Mouse (Mus musculus) telencephalon, adult 2 months (tissue): ENCODE data around the gene Gm20388.
"Not testable (repeated sequence)": the region's sequence is repeated elsewhere in the genome, so short reads cannot be mapped to it uniquely, and the experiment has no call there.

Experiments used
- DNase-seq: peaks from one replicate; pipeline ENCODE4 v3.0.0-alpha.2; 2011; ENCODE audit warnings: low read depth, low spot score

Gm20388 gene

DNA sequence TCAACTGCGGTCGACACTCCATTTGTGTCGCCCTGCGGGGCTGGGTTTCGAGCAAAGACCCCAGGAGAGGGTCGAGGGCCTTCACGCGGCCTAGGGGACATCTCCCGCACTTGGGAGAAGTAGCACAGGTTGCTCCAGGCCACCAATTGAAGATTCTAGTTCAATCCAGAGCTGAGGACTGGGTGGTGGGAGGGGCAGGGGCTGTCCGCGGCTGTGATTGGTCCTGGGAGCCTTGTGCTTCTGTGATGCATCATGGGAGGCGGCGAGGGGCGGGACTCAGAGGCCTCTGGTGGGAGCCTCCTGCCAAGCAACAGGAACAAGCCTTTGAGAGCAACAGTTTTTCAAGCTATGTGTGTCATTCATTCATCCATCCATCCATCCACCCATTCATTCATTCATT, 1362.6 kb downstream of the Gm20388 start:
- no peak for DNase-seq

DNA sequence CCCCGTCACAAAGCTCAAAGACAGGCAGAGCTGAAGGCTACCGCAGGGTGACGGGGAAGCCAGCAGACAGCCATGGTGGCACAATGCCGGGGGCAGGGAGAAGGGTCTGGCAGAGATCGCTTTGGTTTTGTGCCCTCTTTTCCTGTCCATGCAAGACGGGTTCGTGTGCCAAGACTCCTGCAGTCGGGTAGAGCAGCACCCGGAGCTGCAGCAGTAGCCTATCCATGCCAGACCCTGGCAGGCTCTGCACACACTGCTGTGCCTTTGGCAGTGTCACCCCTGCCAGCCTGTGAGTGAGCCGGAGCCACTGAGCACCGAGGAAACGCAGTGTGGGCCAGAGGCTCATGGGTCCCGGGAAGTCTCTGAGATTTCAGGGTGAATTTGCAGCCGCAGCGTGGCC, 1363.0 kb downstream of the Gm20388 start:
- DNase-seq: no peak

DNA sequence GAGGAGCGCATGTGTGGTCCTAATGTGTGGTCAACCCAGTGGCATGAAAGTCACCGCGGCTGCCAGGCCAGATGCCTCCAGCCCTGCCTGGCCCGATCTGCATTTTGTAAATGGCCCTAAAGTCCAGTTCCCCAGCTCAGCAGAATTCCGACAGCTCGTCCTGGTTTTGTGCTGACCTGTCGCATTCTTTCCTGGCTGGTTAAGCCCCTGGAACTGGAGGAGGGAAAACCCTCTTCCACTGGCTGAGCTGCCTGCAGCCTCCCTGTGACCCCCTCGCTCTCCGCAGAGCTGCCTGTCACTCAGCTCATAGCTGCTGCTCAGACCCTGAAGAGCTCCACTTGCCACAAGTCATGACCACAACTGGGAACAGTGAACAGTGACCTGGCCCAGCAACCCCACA, 1369.8 kb downstream of the Gm20388 start:
- no peak for DNase-seq

DNA sequence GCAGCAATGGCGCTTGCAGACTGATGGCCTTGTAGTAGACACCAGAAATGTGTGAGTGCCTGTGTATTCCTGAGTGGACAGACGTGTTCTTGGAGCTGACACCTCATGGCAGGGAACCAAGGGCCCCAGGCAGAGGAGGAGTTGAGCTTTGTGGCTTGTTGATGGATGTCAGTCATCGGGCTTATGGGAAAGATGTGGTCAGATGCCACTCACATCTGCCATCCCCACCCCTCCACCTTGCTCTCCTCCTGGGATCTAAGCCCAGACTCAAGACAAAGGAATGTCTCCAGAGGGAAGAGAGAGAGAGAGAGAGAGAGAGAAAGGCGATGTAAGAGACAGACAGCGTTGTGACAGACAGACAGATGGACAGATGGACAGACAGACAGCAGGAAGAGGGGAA, 1378.7 kb downstream of the Gm20388 start:
- DNase-seq: no peak

GRCm38 (mm10) chr8:121290547-121290946, 1379.9 kb downstream of the Gm20388 start:
- no peak for DNase-seq

GRCm38 (mm10) chr8:121293418-121293817, 1382.8 kb downstream of the Gm20388 start:
- DNase-seq: no peak

DNA sequence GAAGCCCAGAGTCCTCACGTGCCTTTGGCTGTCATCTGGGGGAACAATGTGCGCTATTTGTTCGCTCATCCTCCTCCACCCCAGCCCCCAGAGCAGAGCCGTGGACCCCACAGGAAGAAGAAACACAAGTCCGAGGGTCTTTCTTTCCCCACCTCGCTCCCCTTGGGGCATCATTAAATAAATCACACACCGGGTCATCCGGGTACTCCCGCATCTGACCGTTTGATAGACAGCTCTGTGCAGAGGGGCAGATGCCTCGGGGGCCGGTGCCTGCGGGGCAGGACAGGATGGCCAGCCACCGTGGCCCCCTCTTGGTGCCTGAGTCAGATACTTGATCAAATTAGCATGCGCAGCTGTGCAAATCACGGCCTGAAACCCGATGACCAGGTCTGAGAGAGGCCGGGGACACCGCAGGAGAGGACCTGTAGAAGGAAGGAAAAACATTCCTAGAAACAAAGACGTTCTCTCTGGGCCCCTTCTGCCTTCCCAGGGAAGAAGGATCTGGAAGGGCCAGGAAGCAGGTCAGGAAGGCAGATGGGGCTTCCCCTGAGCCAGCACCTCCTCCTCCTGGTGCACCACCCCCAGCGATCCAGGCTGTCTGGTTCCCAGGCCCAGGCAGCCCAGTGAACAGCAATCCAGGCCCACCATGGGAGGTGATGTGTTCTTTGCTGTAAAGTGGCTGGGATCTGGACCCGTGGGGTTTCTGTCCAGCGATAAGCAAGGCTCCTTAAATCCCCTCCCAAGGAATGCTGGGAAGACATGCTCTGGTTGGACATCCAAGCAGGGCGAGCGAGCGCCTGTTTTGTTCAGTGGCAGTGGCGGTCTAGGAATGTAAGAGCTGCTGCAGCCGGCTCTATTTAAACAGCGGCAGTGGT, 1383.8 kb downstream of the Gm20388 start:
- DNase-seq: no peak

GRCm38 (mm10) chr8:121296082-121296481, 1385.4 kb downstream of the Gm20388 start:
- DNase-seq: no peak

GRCm38 (mm10) chr8:121296597-121296996, 1386.0 kb downstream of the Gm20388 start:
- DNase-seq: peak; percentile 64

GRCm38 (mm10) chr8:121297299-121297698, 1386.7 kb downstream of the Gm20388 start:
- DNase-seq: no peak

GRCm38 (mm10) chr8:121300066-121300465, 1389.4 kb downstream of the Gm20388 start:
- no peak for DNase-seq

- no peak for DNase-seq
These were observed 1390.1 kb downstream of the Gm20388 start for GRCm38 (mm10) chr8:121300501-121301411.

GRCm38 (mm10) chr8:121301431-121301830, 1390.8 kb downstream of the Gm20388 start:
- no peak for DNase-seq

GRCm38 (mm10) chr8:121301978-121302649, 1391.5 kb downstream of the Gm20388 start:
- DNase-seq: no peak

DNA sequence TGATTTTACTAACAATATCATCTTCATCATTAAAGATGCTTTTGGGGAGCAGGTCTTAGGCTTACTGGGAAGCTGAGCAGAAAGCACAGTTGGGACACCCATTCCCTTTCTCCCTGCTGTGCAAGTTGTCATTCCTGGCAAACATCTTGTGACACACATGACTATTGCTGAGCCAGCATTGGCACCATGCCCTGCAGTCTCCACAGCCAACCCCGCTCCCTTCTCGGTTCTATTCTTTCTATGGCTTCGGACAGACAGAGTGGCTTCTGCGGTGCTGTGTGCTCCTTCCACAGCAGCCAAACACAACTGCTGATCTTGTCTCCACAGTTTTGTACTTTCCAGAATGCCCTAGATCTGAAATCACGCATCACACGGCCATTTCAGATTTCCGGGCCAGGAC, 1397.1 kb downstream of the Gm20388 start:
- no peak for DNase-seq

DNA sequence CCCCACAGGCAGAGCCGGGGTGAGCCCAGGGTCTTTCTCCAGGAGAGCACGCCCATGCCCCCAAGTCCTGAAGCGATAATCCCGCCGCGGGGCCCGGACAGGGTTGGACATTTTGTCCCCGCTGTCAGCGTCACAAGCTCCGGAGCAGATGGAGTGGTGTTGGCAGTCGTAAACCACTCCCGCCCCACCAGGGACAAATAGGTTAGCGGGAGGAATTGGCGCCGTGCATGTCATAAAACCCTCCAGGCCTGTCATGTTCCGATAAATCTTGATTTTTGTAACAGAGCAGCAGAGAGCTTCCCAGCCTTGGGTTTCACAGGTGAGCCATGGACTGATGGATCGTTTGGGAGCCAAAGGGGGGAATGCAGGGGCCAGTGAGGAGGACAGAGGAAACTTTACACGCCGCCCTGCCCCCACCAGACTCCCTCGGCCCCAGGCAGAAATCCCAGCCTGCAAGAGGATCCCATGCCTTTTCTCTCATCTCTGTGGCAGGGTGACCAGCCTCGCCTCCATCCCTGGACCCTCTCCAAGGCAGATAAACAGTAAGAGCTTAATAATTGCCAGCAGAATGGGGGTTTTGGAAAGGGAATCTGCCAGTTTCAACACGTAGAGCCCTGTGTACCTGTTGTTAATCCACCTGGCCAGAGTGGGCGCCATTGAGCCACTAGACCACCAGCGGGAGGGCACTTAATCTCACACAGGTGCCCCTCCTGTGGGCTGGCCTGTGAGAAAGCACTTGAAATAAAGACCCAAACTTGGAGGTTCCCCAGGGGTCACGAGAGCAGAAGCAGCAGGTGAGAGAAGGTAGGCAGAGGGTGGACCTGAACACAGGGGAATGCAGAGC, 1400.6 kb downstream of the Gm20388 start:
- no peak for DNase-seq

DNA sequence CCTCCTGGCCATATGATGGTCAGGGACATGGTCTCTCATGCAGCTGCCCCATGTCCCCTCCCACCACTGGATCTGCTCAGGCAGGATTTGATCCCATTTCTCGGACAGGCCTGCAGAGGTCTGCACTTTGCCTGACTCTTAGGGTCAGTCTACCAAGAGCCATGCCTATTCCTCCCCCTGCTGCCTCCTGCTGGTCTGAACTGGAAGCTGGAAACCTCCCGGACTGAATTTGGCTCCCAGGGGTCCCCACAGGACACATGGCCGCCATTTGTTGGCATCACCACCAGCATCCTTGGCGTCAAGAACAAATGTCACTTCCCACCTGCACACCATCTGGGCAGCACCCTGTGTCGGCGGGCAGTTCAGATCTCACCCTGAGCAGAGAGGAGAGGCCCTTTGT, 1402.8 kb downstream of the Gm20388 start:
- no peak for DNase-seq

GRCm38 (mm10) chr8:121314036-121314435, 1403.4 kb downstream of the Gm20388 start:
- no peak for DNase-seq

GRCm38 (mm10) chr8:121315569-121315968, 1404.9 kb downstream of the Gm20388 start:
- no peak for DNase-seq

GRCm38 (mm10) chr8:121316009-121316408, 1405.4 kb downstream of the Gm20388 start:
- DNase-seq: no peak

- not testable (repeated sequence) for DNase-seq
These were observed 1408.1 kb downstream of the Gm20388 start for GRCm38 (mm10) chr8:121318756-121319155.
